In the genomic region with DNA sequence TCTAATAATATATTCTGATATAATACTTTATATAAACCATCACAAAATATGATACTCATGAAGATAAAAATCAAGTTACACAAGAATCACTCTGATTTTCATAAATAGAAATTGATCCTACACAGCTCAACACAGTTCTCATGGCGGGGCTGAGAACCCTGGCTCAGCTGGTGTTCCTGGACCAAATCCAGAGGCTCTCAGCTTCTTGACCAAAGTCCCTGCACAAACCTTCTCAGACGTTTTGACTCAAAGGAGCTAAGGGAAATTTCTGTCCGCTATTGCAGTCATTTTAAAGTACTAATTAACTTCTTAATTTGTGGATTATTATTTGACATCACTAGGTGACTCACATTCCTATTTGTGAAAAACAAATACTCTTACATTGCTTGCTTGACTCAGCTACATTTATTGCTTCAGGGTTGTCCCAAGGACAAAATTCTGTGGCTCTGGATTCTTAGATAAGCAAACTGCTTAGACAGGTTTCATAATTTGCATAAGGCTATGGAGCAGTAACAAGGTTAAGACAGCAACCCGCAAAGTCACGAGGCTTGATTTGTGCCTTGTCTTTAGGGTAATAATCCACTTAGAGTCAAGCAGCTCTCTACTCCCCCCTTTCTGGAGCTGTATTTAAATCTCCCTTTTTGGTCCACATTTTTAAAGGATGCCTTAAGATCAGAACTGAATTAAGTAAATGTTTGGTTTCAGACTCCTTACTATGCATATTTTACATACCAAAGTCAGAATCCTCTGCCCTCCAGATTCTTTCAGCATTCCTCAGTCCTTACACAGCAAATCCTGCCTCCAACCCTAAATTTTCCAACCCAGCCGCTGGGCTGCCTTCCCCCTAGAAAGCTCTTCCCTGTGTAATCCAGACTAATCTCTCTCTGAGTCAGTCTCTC, we compare ENCODE assay signal across 8 mouse cellular contexts. TPM values are rescaled to one million over a fixed set of nuclear protein-coding genes. Genes with fewer than 3 reads are reported as not detected.
DNase-seq lines count a peak whose midpoint lies in the region; ATAC-seq and TF ChIP-seq lines count a peak whose summit lies in the region.
"Had no signal": no experiment of that assay in that cellular context is flagged by ENCODE, and none has a peak within 500 bp of the region (broad histone marks: within the 10 kb centered on the region; RNA-seq: fewer than 3 reads in every experiment).

No protein-coding gene starts in this region.

- no peaks in the 10 kb centered on the region for H3K27me3 ChIP-seq in neural tube, embryonic 11.5 days (ENCODE audit: control insufficient read depth, insufficient read depth, low read length)
- no peaks in the 10 kb centered on the region for H3K27me3 ChIP-seq in neural tube, embryonic 15.5 days (replicated peaks)
- no peaks in the 10 kb centered on the region for H3K27me3 ChIP-seq in hindbrain, embryonic 11.5 days (ENCODE audit: control insufficient read depth, insufficient read depth, low read length)
- no peaks in the 10 kb centered on the region for H3K27me3 ChIP-seq in kidney, postnatal 0 days (ENCODE audit: insufficient read depth, low read length)
- H3K27me3 ChIP-seq in stomach, embryonic 15.5 days (replicated peaks) = no peaks in the 10 kb centered on the region
- H3K27me3 ChIP-seq: liver, embryonic 13.5 days had no signal

- no peak overlapping the region for H3K4me3 ChIP-seq in neural tube, embryonic 11.5 days (ENCODE audit: low read depth, low read length)
- no peak overlapping the region for H3K4me3 ChIP-seq in neural tube, embryonic 15.5 days (replicated peaks)
- H3K4me3 ChIP-seq in hindbrain, embryonic 11.5 days (ENCODE audit: low read depth, low read length) = no peak overlapping the region
- H3K4me3 ChIP-seq in kidney, postnatal 0 days (replicated peaks; ENCODE audit: low read depth, low read length) = no peak overlapping the region
- H3K4me3 ChIP-seq in stomach, embryonic 15.5 days (replicated peaks) = no peak overlapping the region
- H3K4me3 ChIP-seq: liver, embryonic 13.5 days had no signal

- DNase-seq in neural tube, embryonic 11.5 days (ENCODE audit: low spot score) = no peak
- DNase-seq in hindbrain, embryonic 11.5 days (ENCODE audit: low spot score) = no peak
- DNase-seq in kidney, postnatal 0 days (ENCODE audit: low spot score) = peak; percentile 66
- no peak for DNase-seq in gastrocnemius, postnatal 14 days
- no peak for DNase-seq in spleen, adult 12 weeks (ENCODE audit: low spot score)
- DNase-seq: liver, embryonic 13.5 days had no signal

- peak; percentile 16; the same call in 1 of the 2 replicates for TF ChIP-seq CTCF in kidney, postnatal 0 days (IDR thresholded peaks at IDR 0.05; ENCODE audit: low read depth)

- WGBS in neural tube, embryonic 11.5 days = 56% methylated on average over 6 of the region's 6 CpGs
- 36% methylated on average over 6 of the region's 6 CpGs for WGBS in neural tube, embryonic 15.5 days
- WGBS in hindbrain, embryonic 11.5 days = 54% methylated on average over 6 of the region's 6 CpGs
- 26% methylated on average over 6 of the region's 6 CpGs for WGBS in kidney, postnatal 0 days
- WGBS in stomach, embryonic 15.5 days = 19% methylated on average over 6 of the region's 6 CpGs

- no peaks in the 10 kb centered on the region for H3K4me1 ChIP-seq in neural tube, embryonic 11.5 days (ENCODE audit: control insufficient read depth, insufficient read depth, low read length)
- H3K4me1 ChIP-seq in neural tube, embryonic 15.5 days = no peaks in the 10 kb centered on the region
- H3K4me1 ChIP-seq in hindbrain, embryonic 11.5 days (replicated peaks; ENCODE audit: control insufficient read depth, insufficient read depth, low read length) = no peaks in the 10 kb centered on the region
- no peaks in the 10 kb centered on the region for H3K4me1 ChIP-seq in kidney, postnatal 0 days (replicated peaks; ENCODE audit: insufficient read depth, low read length)
- H3K4me1 ChIP-seq in stomach, embryonic 15.5 days = peaks cover 4% of the 10 kb centered on the region; the same call in 1 of the 2 replicates
- H3K4me1 ChIP-seq: liver, embryonic 13.5 days had no signal

- peak; percentile 7; the same call in 1 of the 2 replicates for ATAC-seq in neural tube, embryonic 11.5 days (ENCODE audit: insufficient read depth, low FRiP score, low TSS enrichment)
- no peak for ATAC-seq in neural tube, embryonic 15.5 days (ENCODE audit: low FRiP score)
- ATAC-seq in hindbrain, embryonic 11.5 days (ENCODE audit: low FRiP score) = peak; percentile 33
- peak; percentile 73 for ATAC-seq in kidney, postnatal 0 days (replicated peaks; ENCODE audit: low FRiP score, low read depth)
- ATAC-seq in stomach, embryonic 15.5 days (ENCODE audit: insufficient read depth, low FRiP score, low read depth) = peak; percentile 43; the same call in 1 of the 2 replicates

- intact Hi-C loops in gastrocnemius, postnatal 14 days (cut with DNase I; ENCODE audit: low total_unique reads) = no loop called here

- no peak overlapping the region for H3K9ac ChIP-seq in neural tube, embryonic 11.5 days (ENCODE audit: low read length)
- no peak overlapping the region for H3K9ac ChIP-seq in neural tube, embryonic 15.5 days (replicated peaks)
- H3K9ac ChIP-seq in hindbrain, embryonic 11.5 days (ENCODE audit: low read depth, low read length) = no peak overlapping the region
- H3K9ac ChIP-seq in kidney, postnatal 0 days (ENCODE audit: low read depth, low read length) = no peak overlapping the region
- H3K9ac ChIP-seq in stomach, embryonic 15.5 days = no peak overlapping the region
- H3K9ac ChIP-seq: liver, embryonic 13.5 days had no signal

- no peak overlapping the region for H3K4me2 ChIP-seq in neural tube, embryonic 11.5 days (ENCODE audit: low read depth)
- no peak overlapping the region for H3K4me2 ChIP-seq in neural tube, embryonic 15.5 days
- no peak overlapping the region for H3K4me2 ChIP-seq in hindbrain, embryonic 11.5 days (replicated peaks; ENCODE audit: low read depth, low read length)
- H3K4me2 ChIP-seq in kidney, postnatal 0 days (ENCODE audit: low read length) = no peak overlapping the region
- no peak overlapping the region for H3K4me2 ChIP-seq in stomach, embryonic 15.5 days
- H3K4me2 ChIP-seq: liver, embryonic 13.5 days had no signal

- H3K27ac ChIP-seq in neural tube, embryonic 11.5 days (ENCODE audit: low read depth, low read length) = no peak overlapping the region
- no peak overlapping the region for H3K27ac ChIP-seq in neural tube, embryonic 15.5 days (replicated peaks)
- no peak overlapping the region for H3K27ac ChIP-seq in hindbrain, embryonic 11.5 days (ENCODE audit: low read depth, low read length)
- H3K27ac ChIP-seq in kidney, postnatal 0 days = no peak overlapping the region
- H3K27ac ChIP-seq in stomach, embryonic 15.5 days = no peak overlapping the region
- H3K27ac ChIP-seq: liver, embryonic 13.5 days had no signal

- no peaks in the 10 kb centered on the region for H3K36me3 ChIP-seq in neural tube, embryonic 11.5 days (ENCODE audit: control insufficient read depth, insufficient read depth, low read length)
- no peaks in the 10 kb centered on the region for H3K36me3 ChIP-seq in neural tube, embryonic 15.5 days
- no peaks in the 10 kb centered on the region for H3K36me3 ChIP-seq in hindbrain, embryonic 11.5 days (ENCODE audit: control insufficient read depth, insufficient read depth, low read length)
- no peaks in the 10 kb centered on the region for H3K36me3 ChIP-seq in kidney, postnatal 0 days (ENCODE audit: insufficient read depth, low read length)
- no peaks in the 10 kb centered on the region for H3K36me3 ChIP-seq in stomach, embryonic 15.5 days
- H3K36me3 ChIP-seq: liver, embryonic 13.5 days had no signal

- H3K9me3 ChIP-seq in neural tube, embryonic 11.5 days (ENCODE audit: control insufficient read depth, low read length) = no peaks in the 10 kb centered on the region
- H3K9me3 ChIP-seq in neural tube, embryonic 15.5 days (replicated peaks) = no peaks in the 10 kb centered on the region
- H3K9me3 ChIP-seq in hindbrain, embryonic 11.5 days (ENCODE audit: control insufficient read depth, low read length) = no peaks in the 10 kb centered on the region
- no peaks in the 10 kb centered on the region for H3K9me3 ChIP-seq in kidney, postnatal 0 days (replicated peaks; ENCODE audit: low read length)
- H3K9me3 ChIP-seq in stomach, embryonic 15.5 days = no peaks in the 10 kb centered on the region
- H3K9me3 ChIP-seq: liver, embryonic 13.5 days had no signal

RNA-seq across cellular contexts. Expression of a gene that starts 45.8 kb away (rescaled TPM):
- 272 and 275 TPM in 2 replicates for polyA plus RNA-seq in neural tube, embryonic 11.5 days (2014; fragmentation: Nextera tagmentation; extraction: Ambion mirVana)
- polyA plus RNA-seq in neural tube, embryonic 15.5 days (2015; fragmentation: Nextera tagmentation; extraction: Ambion mirVana) = 353 and 375 TPM in 2 replicates
- polyA plus RNA-seq in hindbrain, embryonic 11.5 days (2014; fragmentation: Nextera tagmentation; extraction: Ambion mirVana) = 261 and 268 TPM in 2 replicates
- 237 and 244 TPM in 2 replicates for polyA plus RNA-seq in kidney, postnatal 0 days (2015; fragmentation: Nextera tagmentation; extraction: Ambion mirVana)
- 194 and 209 TPM in 2 replicates for polyA plus RNA-seq in stomach, embryonic 15.5 days (2015; fragmentation: Nextera tagmentation; extraction: Ambion mirVana)
- 10 to 100 TPM; 27.8 to 29.4 TPM for total RNA-seq in gastrocnemius, postnatal 14 days (2021)
